Mouse (Mus musculus): ENCODE results near the gene Gm21988. TPM values are rescaled to one million over a fixed set of nuclear protein-coding genes. Genes with fewer than 3 reads are reported as not detected.

The Gm21988 gene
- total and polyA plus RNA-seq, 3 experiments, result 0.98 to 2.6 (median 1.4) TPM

DNA sequence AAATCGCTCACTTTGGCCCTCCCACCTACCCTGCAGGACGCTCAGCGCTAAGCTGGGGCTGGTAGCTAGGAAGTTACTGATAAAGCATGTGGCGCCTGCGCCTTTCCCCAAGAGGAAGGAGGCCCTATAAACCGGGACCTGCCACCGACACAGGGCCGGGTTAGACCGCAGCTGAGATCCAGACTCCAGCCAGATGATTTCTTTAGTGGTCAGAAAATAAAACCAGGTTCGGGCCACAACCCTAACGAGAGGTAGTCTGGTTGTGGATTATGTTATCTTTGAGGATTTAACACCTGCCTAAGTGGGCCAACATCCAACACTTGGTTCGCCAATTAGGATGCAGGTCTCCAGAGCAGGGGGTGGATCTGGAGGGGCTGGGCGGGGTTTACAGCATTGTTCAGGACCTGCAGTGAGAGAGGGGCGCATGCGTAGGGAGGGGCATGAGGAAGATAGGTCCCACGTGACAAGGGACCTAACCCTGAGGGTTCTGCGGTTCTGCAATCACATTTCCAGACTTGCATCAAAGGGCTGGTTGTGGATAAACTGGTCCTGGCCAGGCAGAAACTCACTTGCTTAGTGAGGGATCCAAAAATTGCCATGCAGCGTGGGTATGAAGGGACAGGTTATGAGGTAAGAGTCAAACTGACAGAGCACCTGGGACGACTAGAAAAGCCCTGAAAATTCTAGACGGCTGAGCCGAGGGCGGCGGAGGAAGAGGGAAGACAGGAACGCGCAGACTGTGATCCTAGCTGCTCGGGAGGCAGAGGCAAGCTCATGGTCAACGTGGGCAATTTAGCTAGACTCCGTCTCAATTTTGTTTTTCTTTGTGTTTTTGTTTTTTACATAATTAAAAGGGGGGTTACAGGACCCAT, 18.7 kb downstream of the Gm21988 start, which contains the start of gene Slc16a13 (continued):
- TF ChIP-seq RAD21 (IDR thresholded peaks at IDR 0.05; ENCODE audit: low read depth, low read length) (no peak), NRF1 (IDR thresholded peaks at IDR 0.05; ENCODE audit: low read depth, low read length) (peak; percentile 94), SMC3 (IDR thresholded peaks at IDR 0.05; ENCODE audit: low read depth, low read length) (no peak), ZNF384 (IDR thresholded peaks at IDR 0.05; ENCODE audit: low read depth, low read length) (no peak), UBTF (IDR thresholded peaks at IDR 0.05; ENCODE audit: low read depth, low read length) (no peak), PAX5 (IDR thresholded peaks at IDR 0.05; ENCODE audit: low read length) (no peak), POLR2A (IDR thresholded peaks at IDR 0.05; ENCODE audit: low read depth, low read length) (peak; percentile 93), MXI1 (IDR thresholded peaks at IDR 0.05; ENCODE audit: low read depth, low read length) (peak; percentile 96), MAFK (IDR thresholded peaks at IDR 0.05; ENCODE audit: insufficient replicate concordance, low read length) (no peak), TBP (conservative IDR thresholded peaks at IDR 0.05; ENCODE audit: low read depth, low read length) (peak; percentile 96), MAX (IDR thresholded peaks at IDR 0.05; ENCODE audit: low read length) (peak; percentile 97), ELF1 (IDR thresholded peaks at IDR 0.05; ENCODE audit: low read depth, low read length) (peak; percentile 68), GABPA (IDR thresholded peaks at IDR 0.05; ENCODE audit: insufficient replicate concordance, low read depth, low read length) (no peak)

DNA sequence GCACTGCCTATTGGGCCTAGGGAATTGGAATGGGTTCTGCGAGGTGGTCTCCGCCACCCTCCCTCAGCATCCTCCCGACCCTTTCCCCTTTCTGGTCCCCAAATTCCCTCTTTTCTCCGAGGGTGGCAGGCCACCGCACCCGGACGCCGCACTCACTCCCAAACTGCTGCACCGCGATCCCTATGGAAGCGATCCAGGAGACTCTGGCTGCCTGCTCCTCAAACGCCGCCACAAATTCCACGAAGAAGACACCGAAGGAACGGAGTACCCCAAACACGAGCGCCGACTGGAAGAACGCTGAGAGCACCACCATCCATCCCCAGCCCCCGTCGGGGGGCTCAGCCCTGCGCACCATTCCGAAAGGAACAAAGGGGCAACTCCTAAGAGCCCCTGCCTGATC, 19.3 kb downstream of the Gm21988 start:
- dilution Hi-C loops (cut with MboI; ENCODE audit: extremely low pct_ligation_motif_present, extremely low pct_unique_long_range_greater_than_20kb, low sequenced_read_pairs), result no loop called here

DNA sequence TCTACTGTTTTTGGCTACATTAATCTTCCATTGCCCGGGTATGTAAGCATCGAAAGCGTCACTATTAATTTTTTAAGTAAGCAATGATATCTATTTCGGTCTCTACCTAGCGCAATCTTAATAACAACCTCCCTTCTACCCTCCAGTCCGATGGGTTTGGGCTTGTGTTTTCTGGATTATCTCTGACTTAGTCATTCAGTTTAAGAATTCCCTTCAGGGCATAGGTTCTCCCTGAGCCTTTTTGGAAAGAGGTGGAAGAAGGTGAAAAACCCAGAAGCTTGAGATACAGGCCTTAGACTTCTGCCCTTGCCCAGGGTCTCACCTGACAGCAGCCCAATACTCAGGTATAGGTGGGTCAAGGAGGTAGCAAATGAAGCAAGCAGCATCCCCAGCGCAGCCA, 19.8 kb downstream of the Gm21988 start:
- in situ Hi-C loops (cut with MboI; ENCODE audit: low pct_ligation_motif_present, low pct_unique_long_range_greater_than_20kb, low sequenced_read_pairs), result no loop called here
- H3K27me3 ChIP-seq (replicated peaks), result no peaks in the 10 kb centered on the region
- H3K27ac ChIP-seq (ENCODE audit: insufficient read depth, low read depth), result no peak overlapping the region
- H3K36me3 ChIP-seq (replicated peaks in 1 of 2; ENCODE audit: control insufficient read depth in 1 of 2, insufficient read depth in 1 of 2, low read length in 1 of 2), result peaks cover 5 to 57% of the 10 kb centered on the region in 2 experiments
- H3K79me2 ChIP-seq (replicated peaks; ENCODE audit: control insufficient read depth, extremely low read depth, insufficient read depth, poor library complexity, severe bottlenecking), result no peaks in the 10 kb centered on the region
- no peaks in the 10 kb centered on the region for H3K9me3 ChIP-seq (replicated peaks; ENCODE audit: low read length)
- DNase-seq (ENCODE audit: extremely low read depth), result no peak
- H3K9ac ChIP-seq (ENCODE audit: insufficient read depth, low read depth), result peak overlapping the region; percentile 70
- peaks cover 15 to 30% of the 10 kb centered on the region in 2 experiments; a peak in 3 of 4 replicates for H3K4me1 ChIP-seq (ENCODE audit: control insufficient read depth in 1 of 2, insufficient read depth in 2 of 2)
- peak overlapping the region; percentile 61 to 78 (median 76) for H3K4me3 ChIP-seq (replicated peaks in 1 of 3; ENCODE audit: low read depth in 2 of 3, low read length in 2 of 3, poor library complexity in 1 of 3)
- TF ChIP-seq MAZ (IDR thresholded peaks at IDR 0.05; ENCODE audit: low read depth, low read length) (no peak), RCOR1 (conservative IDR thresholded peaks at IDR 0.05; ENCODE audit: low read depth, low read length) (no peak), SMC3 (IDR thresholded peaks at IDR 0.05; ENCODE audit: low read depth, low read length) (no peak), ELF1 (IDR thresholded peaks at IDR 0.05; ENCODE audit: low read depth, low read length) (no peak)
- dilution Hi-C loops (cut with MboI; ENCODE audit: extremely low pct_ligation_motif_present, extremely low pct_unique_long_range_greater_than_20kb, low sequenced_read_pairs), result no loop called here
- H3K4me2 ChIP-seq (ENCODE audit: insufficient read depth, low read depth, poor library complexity, severe bottlenecking), result peak overlapping the region; percentile 57

More for the DNA sequence above, 19.3 kb downstream of the Gm21988 start:
- H3K4me2 ChIP-seq (ENCODE audit: insufficient read depth, low read depth, poor library complexity, severe bottlenecking), result peak overlapping the region; percentile 57
- TF ChIP-seq SMC3 (IDR thresholded peaks at IDR 0.05; ENCODE audit: low read depth, low read length) (no peak), TCF12 (IDR thresholded peaks at IDR 0.05; ENCODE audit: low read depth, low read length) (0 out of 2 replicates have a peak, but pooled peaks have one; percentile 6), MEF2A (IDR thresholded peaks at IDR 0.05; ENCODE audit: borderline replicate concordance, low read depth, low read length) (peak; percentile 24; the same call in 1 of the 2 replicates)
- peaks cover 15 to 30% of the 10 kb centered on the region in 2 experiments; a peak in 3 of 4 replicates for H3K4me1 ChIP-seq (ENCODE audit: control insufficient read depth in 1 of 2, insufficient read depth in 2 of 2)
- no peaks in the 10 kb centered on the region for H3K9me3 ChIP-seq (replicated peaks; ENCODE audit: low read length)
- H3K4me3 ChIP-seq (replicated peaks in 1 of 3; ENCODE audit: low read depth in 2 of 3, low read length in 2 of 3, poor library complexity in 1 of 3), result peak overlapping the region; percentile 61 to 78 (median 76)
- H3K79me2 ChIP-seq (replicated peaks; ENCODE audit: control insufficient read depth, extremely low read depth, insufficient read depth, poor library complexity, severe bottlenecking), result no peaks in the 10 kb centered on the region
- no peak overlapping the region for H3K27ac ChIP-seq (ENCODE audit: insufficient read depth, low read depth)
- no peaks in the 10 kb centered on the region for H3K27me3 ChIP-seq (replicated peaks)
- H3K9ac ChIP-seq (ENCODE audit: insufficient read depth, low read depth), result peak overlapping the region; percentile 70
- DNase-seq (ENCODE audit: extremely low read depth), result no peak
- in situ Hi-C loops (cut with MboI; ENCODE audit: low pct_ligation_motif_present, low pct_unique_long_range_greater_than_20kb, low sequenced_read_pairs), result no loop called here
- H3K36me3 ChIP-seq (replicated peaks in 1 of 2; ENCODE audit: control insufficient read depth in 1 of 2, insufficient read depth in 1 of 2, low read length in 1 of 2), result peaks cover 5 to 52% of the 10 kb centered on the region in 2 experiments
